Mouse (Mus musculus) NIH3T3 (cell line): ENCODE results near the gene Ephb2.

ENCODE experiments used
- DNase-seq: peaks from one replicate; pipeline ENCODE4 v3.0.0-alpha.2; 2012; ENCODE audit warnings: low read depth

The Ephb2 gene

DNA sequence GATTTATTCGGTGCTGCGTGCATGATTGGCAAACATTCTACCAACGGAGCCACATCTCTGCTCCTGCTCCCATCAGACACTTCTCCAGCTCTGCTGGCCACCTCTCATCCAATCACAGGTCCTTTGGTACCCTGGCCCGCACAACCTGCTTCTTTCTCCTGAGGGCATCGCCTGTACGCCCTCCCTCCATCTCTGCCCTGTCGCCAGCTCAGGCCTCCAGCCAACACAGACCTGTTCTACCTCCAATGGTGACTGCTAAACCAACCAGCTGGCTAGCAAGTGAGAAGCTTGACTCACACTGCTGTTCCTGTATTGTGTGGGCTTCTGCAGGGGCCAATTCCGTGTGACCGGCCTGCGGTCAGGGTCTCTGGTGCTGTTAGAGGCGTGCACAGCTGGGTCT is 134.6 kb downstream of the Ephb2 start:
- DNase-seq = no peak

DNA sequence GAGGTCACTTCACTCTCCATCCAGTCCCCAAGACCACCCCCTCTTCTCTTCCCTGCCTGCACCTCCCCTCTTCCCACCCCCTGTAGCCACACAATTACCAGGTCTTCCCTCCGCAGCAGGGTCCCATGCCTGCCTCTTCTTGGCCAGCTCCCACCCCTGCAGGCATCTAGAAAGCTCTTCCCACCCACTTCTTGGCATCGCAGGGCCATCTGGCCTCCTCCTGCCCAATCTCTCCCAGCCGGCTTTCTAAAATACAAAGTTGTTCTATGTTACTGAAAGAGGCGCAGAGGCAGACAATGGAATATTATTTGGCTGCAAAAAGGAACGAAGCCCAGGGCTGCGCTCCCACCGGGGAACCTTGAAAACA is 136.7 kb downstream of the Ephb2 start:
- DNase-seq = no peak

DNA sequence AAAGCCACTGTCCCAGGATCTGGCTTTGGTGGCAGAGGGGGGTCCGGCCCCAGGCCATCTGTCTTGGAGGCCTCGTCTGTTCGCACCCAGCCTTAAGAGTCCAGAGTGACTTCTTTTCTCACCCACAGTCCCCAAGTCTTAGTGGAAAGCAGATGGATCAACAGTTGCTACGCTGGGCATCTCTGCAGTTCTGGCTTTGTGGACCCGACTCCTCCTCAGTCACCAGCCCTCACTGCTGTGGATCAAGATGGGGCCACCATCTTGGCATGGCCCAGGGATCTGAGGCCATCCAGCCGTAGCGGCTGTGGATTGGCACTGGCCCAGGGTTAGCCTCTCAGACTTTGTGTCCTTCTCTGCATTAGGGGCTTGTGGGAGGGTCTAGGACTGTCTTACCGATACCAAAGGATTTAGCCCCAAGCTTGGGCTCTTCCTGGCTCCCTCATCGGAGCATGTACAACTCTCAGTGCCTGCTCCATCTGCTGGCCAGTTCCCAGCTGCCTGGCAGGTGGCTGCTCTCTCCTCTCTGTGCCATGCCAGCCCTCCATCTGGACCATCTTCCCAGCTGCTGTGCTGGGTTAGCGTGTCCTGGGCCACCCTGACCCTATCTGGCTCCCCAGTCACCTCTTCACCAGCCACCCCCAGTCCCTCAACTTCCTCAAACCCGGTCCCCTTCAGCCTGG is 137.2 kb downstream of the Ephb2 start:
- no peak for DNase-seq

DNA sequence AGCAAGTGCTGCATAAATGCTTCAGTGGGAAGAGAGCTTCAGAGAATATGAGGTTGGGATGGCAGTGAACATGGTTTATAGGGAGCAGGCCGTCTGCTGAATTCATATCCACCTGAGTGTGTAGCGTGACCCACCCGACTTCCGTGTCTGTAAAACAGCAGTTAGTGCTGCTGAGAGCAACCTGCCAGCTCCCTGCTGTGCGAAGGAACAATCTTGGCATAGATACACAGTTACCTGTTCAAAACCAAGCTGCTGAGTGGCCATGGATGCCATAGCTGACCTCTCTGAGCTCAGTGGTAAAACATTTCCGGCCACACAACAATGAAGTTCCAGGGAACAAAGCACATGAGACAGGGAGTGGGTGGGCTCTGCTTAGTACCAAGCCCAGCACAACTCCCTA is 138.5 kb downstream of the Ephb2 start:
- DNase-seq = no peak

DNA sequence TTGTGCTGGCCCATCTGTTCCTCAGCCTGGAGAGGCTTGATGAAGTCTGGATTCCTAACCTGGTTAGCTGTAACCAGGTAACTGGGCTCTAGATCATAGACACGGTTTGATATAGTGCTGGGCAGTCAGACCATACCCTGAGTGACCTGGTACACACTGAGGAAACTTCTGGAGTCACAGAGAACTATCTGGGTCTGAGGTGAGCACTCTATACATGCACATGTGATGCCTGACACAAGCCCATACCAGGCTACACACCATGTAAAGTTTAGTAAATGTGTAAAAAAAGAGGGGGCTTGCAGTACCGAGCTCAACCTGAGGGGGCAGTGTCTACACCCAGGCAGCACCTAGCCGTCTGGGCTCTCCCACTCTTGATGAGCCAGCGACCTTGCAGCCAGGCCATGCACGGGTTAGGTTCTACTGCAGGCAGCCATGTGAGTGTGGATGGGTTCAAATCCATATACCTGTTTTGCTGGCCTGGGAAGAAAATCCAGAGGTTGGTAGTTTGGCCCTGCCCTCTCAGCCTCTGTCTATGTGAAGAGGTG is 139.3 kb downstream of the Ephb2 start:
- peak; percentile 73 for DNase-seq

DNA sequence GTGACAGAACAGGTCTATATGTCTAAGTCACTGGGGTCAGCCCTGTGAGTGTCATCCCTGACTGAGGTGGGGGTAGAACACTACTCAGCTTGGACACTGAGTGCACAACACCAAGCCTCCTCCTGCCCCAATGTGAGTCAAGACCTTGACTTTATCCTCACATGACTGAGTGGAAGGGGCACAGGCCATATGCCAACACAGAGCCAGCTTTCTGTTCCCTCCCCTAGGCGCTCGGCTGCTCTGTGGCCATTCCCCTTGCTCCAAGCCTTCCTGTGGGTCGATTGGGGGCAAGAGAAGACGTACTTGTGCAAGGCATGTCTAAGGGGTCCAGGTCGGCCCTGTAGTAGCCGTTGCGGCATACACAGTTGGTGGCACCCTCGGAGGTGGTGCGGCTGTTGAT is 140.1 kb downstream of the Ephb2 start:
- no peak for DNase-seq

DNA sequence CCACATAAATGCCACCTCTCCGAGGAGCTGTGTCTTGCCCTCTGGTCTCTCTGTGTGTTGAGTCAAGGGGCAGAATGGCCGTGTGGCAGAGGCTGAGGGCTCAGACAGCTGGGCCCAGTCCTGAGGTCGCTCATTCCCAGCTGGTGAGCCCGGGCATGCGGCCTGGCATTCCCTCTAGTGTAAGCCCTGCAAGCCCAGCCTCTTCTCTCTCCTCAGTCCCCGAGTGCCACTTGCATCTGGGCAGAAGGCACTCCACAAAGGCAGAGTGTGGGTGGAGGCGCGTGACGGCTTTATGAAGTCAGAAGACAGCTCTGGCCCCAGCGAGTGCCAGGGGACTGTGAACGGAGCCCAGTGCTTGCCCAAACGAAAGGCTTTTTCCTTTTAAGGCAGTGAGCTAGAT is 145.8 kb downstream of the Ephb2 start:
- no peak for DNase-seq

DNA sequence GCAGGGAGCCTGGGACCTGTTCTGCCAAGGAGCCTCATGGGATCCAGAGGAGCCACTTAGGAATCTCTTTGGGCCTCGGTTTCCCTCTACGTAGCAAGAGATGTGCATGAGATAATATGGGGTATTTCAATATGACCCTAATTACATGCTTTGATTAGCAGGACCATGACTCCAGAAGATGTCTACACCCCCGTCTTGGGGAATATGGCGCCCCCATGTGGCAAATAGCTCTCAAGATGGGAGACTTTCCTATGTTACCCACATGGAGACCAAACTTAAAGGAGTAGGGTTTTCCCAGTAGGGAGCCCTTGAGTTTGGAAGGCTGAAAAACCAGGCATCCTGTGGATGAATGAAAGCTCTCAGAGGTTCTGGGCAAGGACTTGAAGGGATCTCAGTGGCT is 147.7 kb downstream of the Ephb2 start:
- DNase-seq = no peak

DNA sequence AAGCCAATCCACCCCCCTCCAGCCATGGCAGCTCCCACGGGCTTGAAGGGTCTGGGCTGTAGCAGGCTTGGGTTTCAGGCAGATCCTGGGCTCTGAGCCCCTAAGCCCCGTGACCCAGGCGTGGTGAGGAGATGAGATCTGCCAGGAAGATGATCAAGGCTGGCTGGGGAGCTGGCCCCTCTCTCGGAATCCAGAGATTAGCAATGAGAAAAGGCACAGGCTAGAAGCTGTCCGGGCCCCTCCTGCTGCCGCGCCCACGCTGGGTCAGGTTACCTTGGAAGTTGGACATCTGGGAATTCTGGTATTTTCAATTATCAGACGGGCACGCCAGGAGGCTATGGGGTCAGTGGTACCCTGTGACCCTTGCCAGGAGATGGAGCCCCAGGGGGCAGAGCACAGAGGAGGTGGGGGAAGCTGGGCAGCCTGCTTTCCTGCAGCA is 150.3 kb downstream of the Ephb2 start:
- no peak for DNase-seq

DNA sequence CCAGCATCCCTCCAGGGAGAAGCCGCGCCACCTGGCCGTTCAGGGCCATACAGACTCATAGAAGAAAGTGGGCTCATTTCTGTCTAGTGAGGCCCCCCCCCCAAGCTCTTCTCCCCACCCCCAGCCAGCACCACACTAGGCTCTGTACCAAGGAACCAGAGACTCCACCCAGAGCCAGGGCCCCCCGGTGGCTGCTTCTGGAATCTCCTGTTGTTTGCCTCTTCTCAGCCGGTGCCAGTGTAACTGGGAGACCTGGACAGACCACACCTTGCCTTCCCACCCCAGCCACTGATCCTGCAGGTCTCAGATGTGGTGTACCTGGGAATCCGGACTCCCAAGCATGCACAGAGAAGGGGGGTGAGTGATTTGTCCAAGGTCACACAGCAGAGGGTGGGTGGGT is 151.3 kb downstream of the Ephb2 start:
- peak; percentile 34 for DNase-seq

DNA sequence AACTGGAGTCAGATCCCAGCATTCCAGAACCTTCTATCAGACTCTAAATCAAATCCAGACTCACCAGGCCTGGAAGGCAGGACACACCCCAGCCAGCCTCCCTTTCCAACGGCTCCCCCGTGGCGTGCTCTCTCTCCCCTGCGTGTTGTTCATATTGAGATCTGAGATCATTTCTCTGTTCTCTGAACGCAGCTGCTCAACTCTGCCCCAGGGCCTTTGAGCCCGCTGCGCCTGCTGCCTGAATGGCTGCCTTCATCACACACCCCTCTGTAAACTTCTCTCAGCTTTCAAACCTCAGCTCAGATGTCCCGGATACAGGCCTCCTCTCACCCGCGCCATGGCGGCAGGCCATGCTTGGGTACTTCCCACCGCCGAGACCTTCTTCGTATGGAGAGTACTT is 155.1 kb downstream of the Ephb2 start:
- peak; percentile 38 for DNase-seq

DNA sequence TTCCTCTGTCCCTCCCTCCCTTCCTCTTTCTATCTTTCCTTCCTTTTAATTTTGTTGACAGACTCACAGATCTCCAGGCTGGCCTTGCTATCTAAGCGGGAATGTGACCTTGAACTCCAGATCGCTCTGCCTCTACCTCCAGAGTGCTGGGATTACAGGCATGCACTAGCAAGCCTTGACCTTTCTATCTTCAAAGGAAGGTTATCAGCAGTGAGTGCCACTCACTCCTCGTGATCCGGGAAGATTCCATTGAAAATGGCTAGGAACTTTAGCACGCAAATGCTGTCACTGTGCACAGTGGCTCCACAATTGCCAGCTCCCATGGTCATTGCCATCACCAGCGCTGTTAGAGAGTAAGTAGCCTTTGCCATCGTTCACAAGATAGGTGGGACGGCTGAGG is 156.6 kb downstream of the Ephb2 start:
- no peak for DNase-seq

DNA sequence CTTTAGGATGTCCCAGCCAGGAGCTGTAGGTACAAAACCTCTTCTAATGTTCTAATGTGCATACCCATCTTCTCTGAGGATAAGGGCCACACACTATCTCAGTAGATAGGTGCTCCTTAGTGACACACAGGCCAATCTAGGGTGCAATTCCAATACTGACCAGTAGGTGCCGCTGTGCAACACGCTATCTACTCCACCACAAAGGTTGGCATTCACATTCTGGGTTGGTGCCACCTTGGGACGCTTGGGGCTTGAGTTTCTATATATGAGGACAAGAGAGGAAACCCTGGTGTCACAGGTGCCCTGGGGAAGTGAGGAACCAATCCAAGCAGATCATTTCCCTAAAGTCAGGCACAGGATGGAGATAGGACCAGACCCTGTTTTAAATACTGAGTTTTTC is 157.3 kb downstream of the Ephb2 start:
- peak; percentile 89 for DNase-seq

DNA sequence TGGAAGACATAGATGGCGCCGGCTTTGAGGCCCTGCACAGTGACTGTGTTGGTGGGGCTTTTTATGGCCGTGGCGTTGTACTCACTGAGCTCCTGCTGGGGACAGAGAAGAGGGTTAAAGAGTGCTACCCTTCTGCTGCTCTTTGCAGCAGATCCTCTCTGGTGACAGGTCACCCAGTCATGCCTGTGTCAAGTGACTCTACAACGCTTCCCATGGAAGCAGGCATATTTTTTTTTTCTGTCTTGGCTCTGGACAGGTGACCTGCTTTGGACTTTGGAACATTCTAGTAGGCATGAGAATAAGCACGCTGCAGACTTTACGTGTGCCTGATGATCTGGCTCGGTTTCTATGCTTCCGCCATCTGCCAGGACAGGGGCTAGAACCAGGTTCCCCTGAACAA is 160.3 kb downstream of the Ephb2 start:
- DNase-seq = no peak

DNA sequence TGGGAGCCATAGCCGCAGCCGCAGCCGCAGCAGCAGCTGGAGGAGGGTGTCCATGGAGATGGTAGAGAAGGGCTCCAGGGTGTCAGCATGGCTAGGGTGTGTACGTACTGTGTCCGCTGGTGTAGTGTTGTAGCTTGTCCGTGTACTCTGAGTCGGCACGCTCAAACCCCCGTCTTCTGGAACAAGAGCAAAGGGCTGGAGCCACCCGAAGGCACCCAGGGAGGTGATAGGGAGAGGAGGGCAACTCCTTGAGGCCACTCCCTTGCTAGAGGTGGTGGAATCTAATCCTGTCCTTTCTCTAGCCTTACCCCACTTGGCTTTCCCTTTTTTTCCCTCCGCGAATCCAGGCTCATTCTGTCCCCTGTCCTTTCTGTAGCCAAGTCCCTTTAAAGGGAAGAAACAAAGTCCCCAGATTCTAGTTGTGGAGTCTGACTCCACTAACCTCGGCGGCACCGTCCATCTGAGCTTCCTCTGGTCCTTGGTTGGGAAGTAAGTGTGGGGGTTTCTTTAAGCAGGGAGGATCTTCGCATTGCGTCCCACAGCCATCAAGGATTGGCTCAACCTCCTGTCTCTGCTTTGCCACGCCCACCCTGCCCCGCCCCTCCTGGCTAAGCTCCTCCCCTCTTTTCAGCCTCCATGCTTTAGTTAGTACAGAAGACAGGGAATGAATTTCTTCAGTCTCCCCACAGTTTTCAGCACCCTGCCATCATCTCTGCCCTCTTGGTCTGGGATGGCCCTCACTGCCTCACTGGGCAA is 163.3 kb downstream of the Ephb2 start:
- DNase-seq = no peak

DNA sequence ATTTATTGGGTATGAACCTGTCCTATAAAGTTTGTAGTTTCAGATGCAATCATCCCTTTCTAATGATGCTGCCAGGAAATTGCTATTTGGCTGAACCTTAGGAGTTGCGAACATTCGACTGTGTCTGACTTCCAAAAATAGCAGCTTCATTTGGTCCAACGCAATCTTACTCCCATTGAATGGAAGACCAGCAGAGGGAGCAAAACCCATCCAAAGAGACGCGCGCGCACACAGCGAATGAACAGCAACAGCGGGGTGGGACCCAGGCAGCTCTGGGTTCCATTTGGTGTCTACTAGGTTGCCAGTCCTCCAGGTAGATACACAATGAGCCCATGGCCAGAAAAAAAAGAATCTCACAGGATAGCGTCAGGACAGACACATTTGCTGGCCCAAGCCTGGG is 168.0 kb downstream of the Ephb2 start:
- DNase-seq = peak; percentile 17

DNA sequence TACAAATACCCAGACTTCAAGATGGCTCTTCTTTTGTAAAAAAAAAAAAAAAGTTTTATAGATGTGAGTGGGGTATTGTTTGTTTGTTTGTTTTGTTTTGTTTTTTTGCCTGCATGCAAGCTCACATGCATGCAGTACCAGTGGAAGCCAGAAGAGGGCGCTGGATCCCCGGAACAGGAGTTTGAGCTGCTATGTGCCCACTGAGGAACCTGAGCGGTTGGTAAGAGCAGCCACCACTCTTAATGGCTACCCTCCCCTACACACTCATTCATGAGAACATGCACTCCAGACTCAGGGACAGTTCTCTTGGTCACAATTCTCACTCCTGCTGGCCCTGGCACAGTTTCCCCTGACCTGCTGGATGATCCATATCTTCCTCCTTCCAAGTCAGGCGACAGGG is 169.8 kb downstream of the Ephb2 start:
- no peak for DNase-seq

DNA sequence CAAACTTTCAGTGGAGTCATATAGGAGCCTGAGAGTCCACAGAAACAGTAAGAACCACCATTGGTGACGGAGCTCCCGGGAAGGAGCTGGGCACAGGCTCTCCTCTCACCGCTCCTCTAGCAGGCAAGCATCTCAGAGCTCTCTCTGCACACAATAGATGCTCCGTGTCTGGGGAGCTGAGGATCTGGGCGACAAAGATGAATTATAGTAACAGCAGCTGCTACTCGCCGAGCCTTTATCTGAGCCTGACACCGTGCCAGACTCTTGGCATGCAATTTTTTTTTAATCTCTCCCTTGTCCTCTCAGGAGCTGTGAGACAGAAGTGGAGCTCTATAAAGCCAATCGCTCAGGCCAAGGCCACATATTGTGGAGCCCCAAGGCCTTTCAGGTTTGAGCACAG is 170.7 kb downstream of the Ephb2 start:
- DNase-seq = no peak

DNA sequence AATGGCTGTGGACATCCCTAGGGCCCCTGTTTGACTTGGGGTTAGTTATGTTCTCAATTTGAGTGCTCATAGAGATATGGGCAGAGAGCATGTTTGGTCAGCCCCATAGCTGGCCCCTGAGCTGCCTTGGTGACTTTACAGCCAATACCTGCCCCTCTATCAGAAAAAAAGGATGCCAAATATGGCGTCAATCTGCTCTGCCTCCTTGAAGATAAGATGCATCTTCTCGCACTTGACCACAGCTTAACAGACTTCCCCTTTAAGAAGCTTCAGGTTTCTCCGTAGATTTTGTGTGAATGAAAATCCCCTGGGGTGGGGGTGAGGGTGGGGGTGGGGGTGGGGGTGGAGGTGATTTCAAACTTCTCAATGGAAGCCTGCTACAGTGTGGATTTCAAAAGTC is 177.9 kb downstream of the Ephb2 start:
- DNase-seq = no peak

DNA sequence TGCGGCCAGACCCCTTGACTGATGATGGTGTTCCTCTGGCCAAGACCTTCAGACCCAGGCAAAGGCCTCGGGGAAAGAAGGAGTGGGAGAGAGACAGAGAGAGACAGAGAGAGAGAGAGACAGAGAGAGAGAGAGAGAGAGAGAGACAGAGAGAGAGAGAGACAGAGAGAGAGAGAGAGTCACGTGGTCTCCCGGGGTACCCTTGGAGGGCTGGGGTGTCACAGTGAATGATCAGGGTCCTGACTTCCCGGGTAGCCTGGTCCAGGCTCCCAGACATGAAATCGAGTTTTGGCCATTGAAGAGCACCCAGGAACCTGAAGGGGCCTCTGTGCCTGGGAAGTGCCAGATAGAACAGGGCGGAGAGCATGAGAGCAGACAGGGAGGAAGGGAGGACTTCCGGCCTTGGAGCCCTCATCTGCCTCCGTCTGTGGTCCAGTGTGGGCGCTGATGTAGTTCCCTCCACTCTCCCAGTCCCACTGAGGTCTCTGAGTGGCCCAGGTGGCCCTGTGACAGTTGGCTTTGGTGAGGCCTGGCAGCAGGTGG is 182.0 kb downstream of the Ephb2 start:
- DNase-seq = no peak

DNA sequence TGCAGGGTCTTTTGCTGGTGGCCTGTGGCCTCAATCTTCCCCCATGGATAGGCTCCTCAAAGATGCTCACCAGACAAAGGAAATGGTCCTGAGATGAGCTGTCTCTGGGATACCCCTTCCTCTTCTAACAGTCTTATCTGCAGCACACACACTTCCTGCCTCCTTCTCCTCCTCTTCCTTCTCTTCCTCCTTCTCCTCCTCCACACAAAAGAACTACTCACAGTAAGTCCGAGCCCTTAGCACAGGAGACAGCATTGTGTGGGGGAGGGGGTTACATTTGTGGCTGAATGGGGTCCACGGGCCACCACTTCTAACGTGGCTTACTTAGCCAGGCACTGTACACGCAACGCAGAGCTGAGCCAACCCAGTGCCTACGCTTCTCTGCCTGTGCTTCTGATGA is 182.8 kb downstream of the Ephb2 start:
- DNase-seq = no peak

DNA sequence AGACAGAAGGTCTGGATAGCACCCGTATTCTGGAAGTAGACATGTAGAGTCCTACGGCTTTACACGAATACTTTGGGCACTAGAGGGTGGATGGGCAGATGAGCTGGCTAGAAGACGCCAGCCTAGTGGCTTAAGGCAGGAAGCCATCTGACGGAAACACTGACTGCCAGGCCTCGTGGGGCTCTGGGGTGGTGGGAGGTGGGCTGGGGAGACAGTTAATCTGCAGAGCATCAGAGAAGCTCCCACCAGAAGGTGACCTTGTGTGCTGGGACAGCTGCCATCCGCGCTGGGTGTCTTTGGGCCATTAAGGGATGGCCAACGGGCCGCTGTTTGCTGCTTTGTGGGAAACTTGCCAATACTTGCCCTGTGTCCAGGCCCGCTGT is 183.3 kb downstream of the Ephb2 start:
- DNase-seq = no peak

DNA sequence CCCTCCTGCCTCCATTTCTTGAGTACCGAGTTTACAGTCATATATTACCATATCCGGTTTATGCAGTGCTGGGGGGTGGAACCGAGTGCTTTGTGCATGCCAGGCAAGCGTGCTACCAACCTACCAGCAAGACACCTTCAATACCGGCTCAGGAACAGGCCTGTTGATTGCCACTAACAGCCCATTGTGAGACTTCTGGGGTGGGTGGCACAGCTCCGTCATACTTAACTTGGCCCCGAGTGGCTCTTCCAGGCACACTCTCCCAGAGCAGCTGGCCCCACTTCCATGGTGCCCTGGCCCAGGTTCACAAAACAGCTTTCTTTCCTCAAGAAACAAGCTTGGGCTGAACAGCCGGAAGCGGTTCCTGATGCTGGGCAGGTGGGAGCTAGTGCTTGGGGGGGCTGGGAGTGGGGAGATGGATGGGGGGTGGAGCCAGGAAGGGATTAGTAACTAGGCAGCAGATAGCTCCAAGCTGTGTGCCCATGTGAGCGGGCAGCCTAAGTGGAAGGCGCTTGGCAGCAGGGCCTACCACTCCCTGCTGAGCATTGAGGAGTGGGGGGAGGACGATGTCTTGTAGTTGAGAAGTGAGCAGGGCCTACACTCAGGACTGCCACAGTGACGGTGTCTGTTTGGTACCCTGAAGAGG is 183.8 kb downstream of the Ephb2 start:
- no peak for DNase-seq
